Mouse (Mus musculus): ENCODE results near the gene Tcf7l2. TPM values are rescaled to one million over a fixed set of nuclear protein-coding genes. Genes with fewer than 3 reads are reported as not detected.

Gene Tcf7l2
- polyA plus RNA-seq, 1 experiment from 2014 or later, result 39.5 TPM

DNA sequence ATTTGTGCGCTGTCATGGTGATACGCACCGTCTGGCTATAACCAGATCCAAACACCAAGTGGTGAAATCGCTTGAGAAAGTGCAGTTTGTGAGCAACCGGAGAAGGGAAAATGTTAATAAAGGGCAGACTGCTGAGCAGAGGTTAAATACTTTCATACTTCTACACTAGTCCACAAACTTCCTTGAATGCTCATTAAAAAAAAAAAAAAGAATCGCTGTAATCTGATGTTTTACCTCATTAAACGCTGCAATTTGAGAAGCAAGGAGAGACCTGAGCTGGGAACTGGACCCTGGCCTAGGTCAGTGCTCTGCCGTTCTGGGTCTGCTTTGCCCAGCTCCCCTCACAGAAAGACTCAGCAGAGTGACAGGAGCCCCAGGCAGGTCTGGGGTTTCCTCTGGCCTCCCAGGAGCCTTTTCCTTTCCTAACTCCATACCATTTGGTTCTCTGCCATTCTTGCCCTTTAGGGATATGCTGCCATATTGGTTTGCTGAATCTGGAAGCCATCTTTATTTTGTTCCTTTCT lies 33.5 kb upstream of the Tcf7l2 start:
- Histone ChIP-seq H3K9me3 (no peaks in the 10 kb centered on the region), H3K27ac (no peak overlapping the region), H3K36me3 (no peaks in the 10 kb centered on the region), H3K27me3 (replicated peaks) (no peaks in the 10 kb centered on the region), H3K9ac (no peak overlapping the region), H3K4me2 (replicated peaks) (no peak overlapping the region), H3K4me3 (no peak overlapping the region), H3K4me1 (no peaks in the 10 kb centered on the region)
- 88% methylated on average over 8 of the region's 8 CpGs for WGBS
- no peak for ATAC-seq (ENCODE audit: low FRiP score, low read depth)

- H3K9me3 ChIP-seq, result no peaks in the 10 kb centered on the region
- H3K4me2 ChIP-seq (replicated peaks), result no peak overlapping the region
- ATAC-seq (ENCODE audit: low FRiP score, low read depth), result no peak
- WGBS, result 77% methylated on average over 5 of the region's 5 CpGs
- H3K27me3 ChIP-seq (replicated peaks), result no peaks in the 10 kb centered on the region
- no peaks in the 10 kb centered on the region for H3K4me1 ChIP-seq
- no peak overlapping the region for H3K4me3 ChIP-seq
- H3K27ac ChIP-seq, result no peak overlapping the region
- no peak overlapping the region for H3K9ac ChIP-seq
- no peaks in the 10 kb centered on the region for H3K36me3 ChIP-seq
These were observed 30.8 kb upstream of the Tcf7l2 start for GRCm38 (mm10) chr19:55710841-55711240.

DNA sequence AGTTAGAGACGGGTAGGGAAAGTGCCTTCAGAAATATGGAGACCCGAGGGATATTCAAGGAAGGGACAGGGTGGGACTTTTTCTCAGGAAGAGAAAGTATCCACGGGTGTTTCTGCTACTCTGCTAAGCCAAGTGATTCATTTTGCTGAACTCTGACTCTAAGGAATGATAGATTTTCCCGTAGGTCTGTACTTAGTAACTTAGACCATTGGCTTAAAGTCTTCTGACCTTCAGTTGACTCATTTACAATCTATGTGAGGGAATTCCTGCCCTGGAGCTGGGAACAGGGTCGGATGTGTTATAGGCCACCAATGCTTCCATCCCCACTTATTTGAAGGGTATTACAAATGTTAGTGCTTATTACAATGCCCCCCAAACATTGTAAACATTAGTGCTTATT lies 29.9 kb upstream of the Tcf7l2 start:
- no peak overlapping the region for H3K27ac ChIP-seq
- no peaks in the 10 kb centered on the region for H3K9me3 ChIP-seq
- no peak overlapping the region for H3K4me2 ChIP-seq (replicated peaks)
- 85% methylated on average over 5 of the region's 5 CpGs for WGBS
- no peak overlapping the region for H3K9ac ChIP-seq
- no peak for ATAC-seq (ENCODE audit: low FRiP score, low read depth)
- no peaks in the 10 kb centered on the region for H3K36me3 ChIP-seq
- H3K4me3 ChIP-seq, result no peak overlapping the region
- H3K4me1 ChIP-seq, result no peaks in the 10 kb centered on the region
- no peaks in the 10 kb centered on the region for H3K27me3 ChIP-seq (replicated peaks)

- 93% methylated on average over 2 of the region's 2 CpGs for WGBS
- Histone ChIP-seq H3K9me3 (no peaks in the 10 kb centered on the region), H3K27ac (no peak overlapping the region), H3K27me3 (replicated peaks) (no peaks in the 10 kb centered on the region), H3K4me3 (no peak overlapping the region), H3K9ac (no peak overlapping the region), H3K36me3 (no peaks in the 10 kb centered on the region), H3K4me1 (no peaks in the 10 kb centered on the region), H3K4me2 (replicated peaks) (no peak overlapping the region)
- ATAC-seq (ENCODE audit: low FRiP score, low read depth), result no peak
These were observed 28.9 kb upstream of the Tcf7l2 start for GRCm38 (mm10) chr19:55712678-55713077.

GRCm38 (mm10) chr19:55714015-55714414 lies 27.6 kb upstream of the Tcf7l2 start:
- H3K9me3 ChIP-seq, result no peaks in the 10 kb centered on the region
- no peak overlapping the region for H3K27ac ChIP-seq
- no peak overlapping the region for H3K4me2 ChIP-seq (replicated peaks)
- H3K4me3 ChIP-seq, result no peak overlapping the region
- H3K4me1 ChIP-seq, result no peaks in the 10 kb centered on the region
- no peaks in the 10 kb centered on the region for H3K36me3 ChIP-seq
- WGBS, result 90% methylated on average over 4 of the region's 4 CpGs
- H3K9ac ChIP-seq, result no peak overlapping the region
- ATAC-seq (ENCODE audit: low FRiP score, low read depth), result no peak
- H3K27me3 ChIP-seq (replicated peaks), result no peaks in the 10 kb centered on the region

DNA sequence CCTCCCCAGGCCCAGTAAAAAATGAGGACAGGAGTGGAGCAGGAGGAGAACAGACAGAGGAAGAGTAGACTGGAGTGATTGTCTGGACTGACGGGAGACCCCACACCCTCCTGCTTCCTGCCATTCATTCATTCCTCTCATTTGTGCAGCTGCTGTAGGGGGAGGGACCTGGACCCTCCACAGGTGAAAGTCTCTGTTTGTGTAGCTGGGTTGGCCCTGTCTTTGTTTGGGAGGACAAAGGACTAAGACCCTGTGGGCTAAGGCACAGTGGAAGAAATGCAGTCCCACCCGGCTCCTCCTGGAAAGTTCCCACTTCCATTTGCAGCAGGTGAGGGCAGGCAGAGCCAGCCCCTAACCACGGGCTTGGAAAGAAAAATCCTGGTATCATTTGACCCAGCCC lies 27.0 kb upstream of the Tcf7l2 start:
- no peak for ATAC-seq (ENCODE audit: low FRiP score, low read depth)
- Histone ChIP-seq H3K9ac (no peak overlapping the region), H3K9me3 (no peaks in the 10 kb centered on the region), H3K4me3 (no peak overlapping the region), H3K4me2 (replicated peaks) (no peak overlapping the region), H3K27me3 (replicated peaks) (no peaks in the 10 kb centered on the region), H3K27ac (no peak overlapping the region), H3K36me3 (no peaks in the 10 kb centered on the region), H3K4me1 (no peaks in the 10 kb centered on the region)
- WGBS, result 52% methylated on average over 3 of the region's 3 CpGs

DNA sequence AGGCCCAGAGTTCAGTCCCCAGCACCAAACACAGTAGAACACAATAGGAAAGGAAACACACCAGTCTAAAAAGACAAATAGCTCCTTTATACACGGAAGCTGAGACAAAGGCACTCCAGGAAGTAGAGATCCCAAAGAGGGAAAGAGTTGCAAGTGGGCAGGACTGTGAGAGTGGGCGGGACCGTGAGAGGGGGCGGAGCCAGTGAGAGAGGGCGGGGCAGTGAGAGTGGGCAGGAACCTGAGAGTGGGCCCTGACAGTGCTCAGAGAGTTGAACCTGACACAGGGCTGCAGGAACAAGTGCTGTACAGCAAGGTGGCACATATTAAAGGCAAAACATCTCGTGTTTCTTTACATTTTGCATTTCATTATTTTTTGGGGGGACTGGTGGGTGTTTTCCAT lies 22.5 kb upstream of the Tcf7l2 start:
- H3K27me3 ChIP-seq (replicated peaks), result 0 out of 2 replicates have a peak, but pooled peaks cover 4% of the 10 kb centered on the region
- no peaks in the 10 kb centered on the region; the same call in 1 of the 2 replicates for H3K4me1 ChIP-seq
- H3K9me3 ChIP-seq, result no peaks in the 10 kb centered on the region
- H3K4me2 ChIP-seq (replicated peaks), result no peak overlapping the region
- no peak for ATAC-seq (ENCODE audit: low FRiP score, low read depth)
- WGBS, result 78% methylated on average over 6 of the region's 6 CpGs
- H3K27ac ChIP-seq, result no peak overlapping the region
- H3K9ac ChIP-seq, result no peak overlapping the region
- H3K36me3 ChIP-seq, result no peaks in the 10 kb centered on the region
- no peak overlapping the region for H3K4me3 ChIP-seq

DNA sequence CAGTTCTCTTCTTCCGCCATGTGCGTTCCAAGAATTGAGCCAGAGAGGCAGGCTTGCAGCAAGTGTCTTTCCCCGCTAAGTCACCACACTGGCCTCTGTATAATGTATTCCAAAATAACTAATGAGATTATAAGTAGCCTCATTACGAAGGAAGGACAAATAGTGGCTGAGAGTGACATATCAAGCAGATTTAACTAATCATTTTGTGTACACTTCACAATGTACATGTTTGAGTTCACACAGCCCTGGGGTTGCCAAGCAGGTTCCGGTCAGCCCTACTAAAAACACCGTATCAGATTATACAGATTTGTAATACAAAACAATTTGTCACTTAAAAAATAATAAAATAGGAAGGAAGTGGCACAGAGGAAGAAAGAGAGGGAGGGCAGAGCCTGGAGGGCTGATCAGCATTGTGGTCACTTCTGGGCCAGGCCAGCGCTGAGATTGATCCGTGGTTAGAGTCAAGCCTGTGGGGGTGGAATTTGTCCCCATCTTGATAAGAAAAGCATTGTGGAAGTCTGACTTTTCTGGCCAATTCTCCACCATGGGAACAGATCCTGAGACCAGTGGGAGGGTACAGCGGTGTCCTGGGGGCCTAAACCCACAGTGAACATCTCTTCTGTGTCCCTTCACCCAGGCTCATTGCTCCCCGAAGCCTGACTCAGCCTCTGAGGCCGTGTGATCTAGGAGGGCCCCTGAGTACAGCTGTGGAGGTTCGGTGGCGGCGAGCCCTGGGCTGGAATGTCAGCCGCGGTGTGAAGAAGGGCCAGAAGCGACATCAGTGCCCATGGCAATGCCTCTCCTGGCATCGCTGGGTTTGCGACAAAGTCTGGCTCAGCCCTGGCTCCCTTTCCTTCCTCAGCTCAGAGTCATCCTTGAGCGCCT lies 21.9 kb upstream of the Tcf7l2 start:
- no peaks in the 10 kb centered on the region; the same call in 1 of the 2 replicates for H3K4me1 ChIP-seq
- H3K4me3 ChIP-seq, result no peak overlapping the region
- no peak overlapping the region for H3K9ac ChIP-seq
- H3K9me3 ChIP-seq, result no peaks in the 10 kb centered on the region
- no peak overlapping the region for H3K4me2 ChIP-seq (replicated peaks)
- H3K27ac ChIP-seq, result no peak overlapping the region
- ATAC-seq (ENCODE audit: low FRiP score, low read depth), result no peak
- H3K36me3 ChIP-seq, result no peaks in the 10 kb centered on the region
- 0 out of 2 replicates have a peak, but pooled peaks cover 4% of the 10 kb centered on the region for H3K27me3 ChIP-seq (replicated peaks)
- WGBS, result 85% methylated on average over 20 of the region's 20 CpGs

GRCm38 (mm10) chr19:55720409-55721092 lies 21.1 kb upstream of the Tcf7l2 start:
- no peak for ATAC-seq (ENCODE audit: low FRiP score, low read depth)
- Histone ChIP-seq H3K9ac (no peak overlapping the region), H3K4me2 (replicated peaks) (no peak overlapping the region), H3K9me3 (no peaks in the 10 kb centered on the region), H3K36me3 (no peaks in the 10 kb centered on the region), H3K4me3 (no peak overlapping the region), H3K27me3 (replicated peaks) (0 out of 2 replicates have a peak, but pooled peaks cover 4% of the 10 kb centered on the region), H3K4me1 (no peaks in the 10 kb centered on the region; the same call in 1 of the 2 replicates), H3K27ac (no peak overlapping the region)
- 81% methylated on average over 16 of the region's 16 CpGs for WGBS

- Histone ChIP-seq H3K4me3 (no peak overlapping the region), H3K36me3 (no peaks in the 10 kb centered on the region), H3K4me2 (replicated peaks) (no peak overlapping the region), H3K9ac (no peak overlapping the region), H3K27me3 (replicated peaks) (0 out of 2 replicates have a peak, but pooled peaks cover 4% of the 10 kb centered on the region), H3K4me1 (no peaks in the 10 kb centered on the region; the same call in 1 of the 2 replicates), H3K9me3 (no peaks in the 10 kb centered on the region), H3K27ac (no peak overlapping the region)
- WGBS, result 34% methylated on average over 6 of the region's 6 CpGs
- ATAC-seq (ENCODE audit: low FRiP score, low read depth), result no peak
These were observed 19.2 kb upstream of the Tcf7l2 start for GRCm38 (mm10) chr19:55722376-55722775.

DNA sequence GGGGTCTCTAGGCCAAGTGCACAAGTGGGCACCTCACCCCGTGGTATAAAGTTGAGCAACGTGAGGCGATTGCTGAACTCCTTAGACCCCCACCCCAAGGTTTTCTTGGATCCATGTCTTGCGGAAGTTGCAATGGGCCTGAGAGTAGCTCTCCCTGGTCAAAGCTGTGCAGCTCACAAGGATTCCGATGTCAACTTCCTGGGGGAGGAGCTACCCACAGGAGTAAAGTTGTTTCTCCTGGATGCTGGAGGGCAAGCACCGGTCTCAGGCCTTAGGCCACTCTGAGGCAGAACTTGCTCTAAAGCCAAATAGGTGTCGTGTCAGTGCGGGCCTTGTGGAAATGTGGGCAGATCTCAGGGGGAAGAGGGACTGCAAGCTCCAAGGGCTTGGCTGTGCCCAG lies 12.2 kb upstream of the Tcf7l2 start:
- no peaks in the 10 kb centered on the region for H3K9me3 ChIP-seq
- no peak overlapping the region for H3K27ac ChIP-seq
- H3K36me3 ChIP-seq, result no peaks in the 10 kb centered on the region
- 76% methylated on average over 8 of the region's 8 CpGs for WGBS
- no peak for ATAC-seq (ENCODE audit: low FRiP score, low read depth)
- no peak overlapping the region for H3K4me2 ChIP-seq (replicated peaks)
- H3K27me3 ChIP-seq (replicated peaks), result no peaks in the 10 kb centered on the region
- no peaks in the 10 kb centered on the region for H3K4me1 ChIP-seq
- no peak overlapping the region for H3K9ac ChIP-seq
- no peak overlapping the region for H3K4me3 ChIP-seq

DNA sequence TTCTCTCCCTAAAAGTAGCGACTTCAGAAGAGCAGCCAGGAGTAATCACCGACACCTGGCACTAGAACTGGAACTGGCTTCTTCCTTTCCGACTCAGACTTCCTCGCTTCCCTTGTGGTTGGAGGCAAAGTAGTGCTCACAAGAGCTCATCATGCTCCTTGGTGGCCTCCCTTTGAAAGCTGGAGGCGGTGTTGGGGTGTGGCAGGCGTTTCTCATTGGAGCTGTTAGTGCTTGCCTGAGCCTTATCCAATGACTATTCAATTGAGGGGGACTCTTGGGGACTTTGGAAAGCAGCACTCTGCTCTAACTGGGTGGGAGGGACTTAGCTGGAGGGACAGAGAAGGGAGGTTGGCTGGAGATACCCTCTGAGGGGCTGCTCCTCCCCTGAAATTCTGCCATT lies 9.1 kb upstream of the Tcf7l2 start:
- Histone ChIP-seq H3K4me3 (no peak overlapping the region), H3K27me3 (replicated peaks) (no peaks in the 10 kb centered on the region), H3K9me3 (no peaks in the 10 kb centered on the region), H3K9ac (no peak overlapping the region), H3K4me1 (no peaks in the 10 kb centered on the region), H3K36me3 (no peaks in the 10 kb centered on the region), H3K4me2 (replicated peaks) (no peak overlapping the region), H3K27ac (no peak overlapping the region)
- no peak for ATAC-seq (ENCODE audit: low FRiP score, low read depth)
- 27% methylated on average over 6 of the region's 6 CpGs for WGBS
